Mouse (Mus musculus) lung, adult 2 months (tissue): ENCODE measurements around the gene Scrn2. TPM values are rescaled to one million over a fixed set of nuclear protein-coding genes. Genes with fewer than 3 reads are reported as not detected.

Experiments
- DNase-seq: peaks from one replicate; pipeline ENCODE4 v3.0.0; 2022
- H3K4me1 ChIP-seq: fragments of 200-500 bp; 2 replicates; pipeline ENCODE4 v1.6.1; 2011; ENCODE audit warnings: low read length; ENCODE audit not compliant: control insufficient read depth, insufficient read depth
- H3K4me3 ChIP-seq: fragments of 200-500 bp; replicated peaks from 2 replicates; pipeline ENCODE3; 2011; ENCODE audit warnings: low read depth, mild to moderate bottlenecking, control low read depth, low read length; ENCODE audit errors: extremely low read depth
- CTCF ChIP-seq: fragments of 200-500 bp; IDR thresholded peaks from 2 replicates; pipeline ENCODE4 v1.5.1; 2011; ENCODE audit warnings: mild to moderate bottlenecking, low read length, control low read depth; ENCODE audit not compliant: insufficient read depth
- POLR2A ChIP-seq: fragments of 200-500 bp; IDR thresholded peaks from 2 replicates; pipeline ENCODE4 v1.6.1; 2011; ENCODE audit warnings: low read depth, mild to moderate bottlenecking, control low read depth, low read length, borderline replicate concordance; ENCODE audit errors: extremely low read depth
- WGBS: fragments of 180-500 bp; shearing (Covaris S2); methylation state at CpG from one replicate; pipeline ENCODE4 v1.1.7; 2018; 5-methylcytosine and 5-hydroxymethylcytosine counted together
- polyA plus RNA-seq: library from polyadenylated mRNA; depleted of rRNA; stranded (reverse); fragments of >200 nt; gene quantifications from 2 replicates; pipeline ENCODE4 v1.2.3, GENCODE M21; 2012

Gene Scrn2
- polyA plus RNA-seq, 1 experiment, result 20.2 TPM

GRCm38 (mm10) chr11:97048090-97048650 is 18.4 kb downstream of the Scrn2 start:
- DNase-seq, result no peak
- no peak overlapping the region for H3K4me3 ChIP-seq
- peaks cover 19% of the 10 kb centered on the region for H3K4me1 ChIP-seq
- WGBS, result 65% methylated on average over 8 of the region's 8 CpGs
- TF ChIP-seq POLR2A (no peak), CTCF (no peak)

GRCm38 (mm10) chr11:97049492-97050085 is 19.9 kb downstream of the Scrn2 start:
- Histone ChIP-seq H3K4me1 (peaks cover 19% of the 10 kb centered on the region), H3K4me3 (no peak overlapping the region)
- DNase-seq, result no peak
- WGBS, result 77% methylated on average over 6 of the region's 6 CpGs
- no peak for TF ChIP-seq POLR2A
- TF ChIP-seq CTCF, result no peak

DNA sequence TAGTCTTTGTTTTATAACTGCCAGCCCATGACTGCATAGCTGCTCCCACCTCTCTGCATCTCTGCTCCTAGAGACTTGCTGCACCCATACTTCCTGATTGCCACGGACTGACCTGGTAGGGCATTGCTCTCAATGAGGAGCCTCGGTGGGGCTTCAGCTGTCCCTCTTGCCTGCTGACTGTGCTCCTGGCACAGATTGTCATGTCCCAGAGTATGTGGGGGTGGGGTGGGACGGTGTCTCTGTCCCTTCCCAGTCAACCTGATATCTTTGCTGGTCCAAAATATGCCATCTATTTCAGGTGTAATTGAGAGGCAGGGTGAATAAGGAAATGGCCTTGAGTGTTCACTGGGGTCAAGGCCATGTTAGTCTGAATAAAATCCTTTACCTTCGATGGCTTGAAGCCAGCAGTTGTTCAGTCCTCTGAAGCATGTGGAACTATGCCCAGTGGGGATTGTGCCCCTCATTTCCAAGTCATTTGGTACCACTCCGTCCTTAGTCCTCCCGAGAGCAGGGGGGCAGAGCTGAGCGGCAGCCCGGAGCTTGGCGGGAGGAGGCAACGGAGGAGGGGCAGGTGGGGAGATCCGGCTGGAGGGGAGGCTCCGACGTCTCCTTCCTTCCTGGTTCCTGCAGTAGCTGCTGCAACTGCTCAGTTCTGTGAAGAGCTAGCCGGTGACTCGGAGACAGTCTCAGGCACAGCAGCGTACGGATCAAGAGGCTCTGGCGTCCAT is 20.6 kb downstream of the Scrn2 start, which contains the start of gene Osbpl7:
Gene Osbpl7, plus strand, starts transcription at position 413 of the 728 bp plus-strand sequence.
- peak within 1 kb of the TSS; percentile 92 for H3K4me3 ChIP-seq
- TF ChIP-seq POLR2A (peak; percentile 89; the same call in 1 of the 2 replicates), CTCF (peak; percentile 45)
- peaks cover 19% of the 10 kb centered on the region for H3K4me1 ChIP-seq
- 2% methylated on average over 18 of the region's 18 CpGs for WGBS
- peak; percentile 67 for DNase-seq

DNA sequence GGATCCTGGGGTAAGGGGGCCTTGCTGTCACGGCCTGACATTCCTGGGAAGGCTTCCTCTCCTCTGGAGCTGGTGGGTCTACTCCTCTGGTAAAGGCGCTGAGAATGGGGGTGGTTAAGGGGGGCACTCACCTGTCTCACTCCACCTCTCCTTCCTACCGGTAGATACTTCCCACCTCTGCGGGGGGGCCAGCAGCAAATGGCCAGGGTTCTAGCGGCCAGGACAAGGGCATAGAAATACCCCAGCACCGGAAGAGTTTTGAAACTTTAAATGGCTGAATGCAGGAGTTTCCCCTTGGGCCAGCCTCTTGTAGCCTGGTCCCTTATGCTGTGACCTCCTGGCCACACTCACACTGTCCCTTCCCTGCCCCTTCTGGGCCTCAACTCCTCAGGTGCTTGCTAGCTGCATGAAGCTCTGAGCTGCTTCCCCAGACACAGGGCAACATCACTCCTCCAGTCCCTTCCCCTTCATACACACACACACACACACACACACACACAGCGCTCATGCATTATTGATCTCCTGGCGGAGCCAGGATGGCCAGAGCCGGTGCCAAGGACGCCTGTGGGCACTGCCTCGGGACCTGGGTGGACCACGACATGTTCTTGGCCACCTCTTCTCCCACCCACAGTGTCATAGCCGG is 21.3 kb downstream of the Scrn2 start:
- WGBS, result 13% methylated on average over 13 of the region's 13 CpGs
- TF ChIP-seq POLR2A (no peak), CTCF (no peak)
- H3K4me1 ChIP-seq, result peaks cover 19% of the 10 kb centered on the region
- no peak for DNase-seq
- peak overlapping the region; percentile 92 for H3K4me3 ChIP-seq

- TF ChIP-seq CTCF, result no peak
- TF ChIP-seq POLR2A, result no peak
- peak; percentile 71 for DNase-seq
- 22% methylated on average over 11 of the region's 11 CpGs for WGBS
- Histone ChIP-seq H3K4me1 (peaks cover 19% of the 10 kb centered on the region), H3K4me3 (peak overlapping the region; percentile 6)
These were observed 22.5 kb downstream of the Scrn2 start for GRCm38 (mm10) chr11:97052219-97052646.

DNA sequence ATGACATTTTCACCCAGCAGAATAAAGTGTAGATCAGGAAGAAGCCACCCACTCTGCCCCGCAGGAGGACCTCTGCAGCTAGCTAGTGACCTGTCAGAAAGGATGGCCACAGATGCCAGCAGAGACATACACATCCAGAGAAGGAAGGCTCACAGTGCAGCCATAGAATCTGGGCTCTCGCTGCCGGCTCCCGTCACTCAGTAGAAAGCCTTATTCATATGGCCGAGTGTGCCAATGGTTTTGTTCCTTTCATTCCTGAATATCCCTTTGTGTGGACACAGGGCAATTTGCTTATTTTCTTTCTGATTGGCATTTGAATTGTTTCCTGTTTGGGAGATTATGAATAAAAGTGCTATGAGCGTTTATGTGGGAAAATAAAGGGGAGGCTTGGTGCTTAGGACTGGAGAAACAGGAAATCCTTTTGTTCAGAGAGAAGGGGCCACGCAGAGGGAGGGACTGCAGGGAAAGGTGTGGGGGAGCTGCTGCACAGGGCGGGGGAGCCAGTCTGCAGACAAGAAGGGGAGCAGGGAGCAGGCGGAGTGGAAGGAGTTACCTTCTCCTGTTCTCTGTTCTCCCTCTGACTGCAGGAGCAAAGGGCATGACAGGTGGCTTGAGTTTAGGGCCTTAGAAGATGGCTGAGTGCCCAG is 33.7 kb downstream of the Scrn2 start:
- no peak for DNase-seq
- Histone ChIP-seq H3K4me3 (no peak overlapping the region), H3K4me1 (no peaks in the 10 kb centered on the region)
- TF ChIP-seq POLR2A, result no peak
- no peak for TF ChIP-seq CTCF
- WGBS, result 42% methylated on average over 9 of the region's 9 CpGs

DNA sequence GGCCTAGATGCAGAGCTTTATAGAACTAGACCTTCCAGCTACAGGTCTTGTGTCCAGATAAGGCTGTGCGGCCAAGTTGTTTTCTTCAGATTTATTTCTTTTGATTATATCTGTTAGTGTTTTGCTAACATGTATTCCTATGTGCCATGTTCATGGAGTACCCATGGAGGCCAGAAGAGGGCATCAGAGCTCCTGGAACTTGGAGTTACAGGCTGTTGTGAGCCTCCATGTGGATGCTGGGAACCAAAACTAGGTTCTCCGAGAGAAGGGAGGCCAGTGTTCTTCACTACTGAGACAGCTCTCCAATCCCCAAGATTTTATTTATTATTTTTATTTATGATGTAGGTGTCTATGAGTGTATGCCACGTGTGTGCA is 34.2 kb downstream of the Scrn2 start:
- no peak overlapping the region for H3K4me3 ChIP-seq
- H3K4me1 ChIP-seq, result no peaks in the 10 kb centered on the region
- TF ChIP-seq CTCF (no peak), POLR2A (no peak)
- WGBS, result 78% methylated on average over 3 of the region's 3 CpGs
- no peak for DNase-seq

- TF ChIP-seq POLR2A (no peak), CTCF (no peak)
- WGBS, result 81% methylated on average over 12 of the region's 12 CpGs
- no peaks in the 10 kb centered on the region for H3K4me1 ChIP-seq
- no peak for DNase-seq
- no peak overlapping the region for H3K4me3 ChIP-seq
These were observed 36.0 kb downstream of the Scrn2 start for GRCm38 (mm10) chr11:97065538-97066295.
